Mouse (Mus musculus): ENCODE measurements around the gene Numa1.
"Not testable (repeated sequence)": the region's sequence is repeated elsewhere in the genome, so short reads cannot be mapped to it uniquely, and the experiment has no call there.

Numa1 gene

GRCm38 (mm10) chr7:101933751-101934240, at the start of gene Numa1, which contains the start of gene Lrrc51:
Gene Numa1, plus strand, starts transcription at chr7:101934111.
Gene Lrrc51, minus strand, starts transcription at chr7:101933895.
- DNase-seq (ENCODE audit: low spot score): peak; percentile 99

GRCm38 (mm10) chr7:101884160-101884559, 49.8 kb upstream of the Numa1 start:
- no peak for DNase-seq (ENCODE audit: low spot score)

- no peak for DNase-seq (ENCODE audit: low spot score)
Observed at GRCm38 (mm10) chr7:101886274-101886673, 47.6 kb upstream of the Numa1 start.

- DNase-seq (ENCODE audit: low spot score): no peak
Observed at GRCm38 (mm10) chr7:101888460-101888859, 45.5 kb upstream of the Numa1 start.

GRCm38 (mm10) chr7:101895695-101896094, 38.2 kb upstream of the Numa1 start:
- no peak for DNase-seq (ENCODE audit: low spot score)

GRCm38 (mm10) chr7:101896104-101897066, 37.5 kb upstream of the Numa1 start:
- peak; percentile 99 for DNase-seq (ENCODE audit: low spot score)

GRCm38 (mm10) chr7:101900331-101901097, 33.4 kb upstream of the Numa1 start:
- no peak for DNase-seq (ENCODE audit: low spot score)

GRCm38 (mm10) chr7:101901969-101902368, 31.9 kb upstream of the Numa1 start:
- DNase-seq (ENCODE audit: low spot score): no peak

GRCm38 (mm10) chr7:101902846-101903245, 31.1 kb upstream of the Numa1 start:
- no peak for DNase-seq (ENCODE audit: low spot score)

GRCm38 (mm10) chr7:101905561-101906286, 28.2 kb upstream of the Numa1 start, which contains the start of gene Lamtor1:
Gene Lamtor1, plus strand, starts transcription at chr7:101905904.
- peak; percentile 100 for DNase-seq (ENCODE audit: low spot score)

GRCm38 (mm10) chr7:101906287-101906681, 27.6 kb upstream of the Numa1 start, which contains the start of gene Tomt:
Gene Tomt, minus strand, starts transcription at chr7:101906359.
- DNase-seq (ENCODE audit: low spot score): no peak

GRCm38 (mm10) chr7:101906696-101907095, 27.2 kb upstream of the Numa1 start:
- DNase-seq (ENCODE audit: low spot score): no peak

- DNase-seq (ENCODE audit: low spot score): peak; percentile 34
Observed at GRCm38 (mm10) chr7:101908367-101908766, 25.5 kb upstream of the Numa1 start.

GRCm38 (mm10) chr7:101910138-101910537, 23.8 kb upstream of the Numa1 start:
- no peak for DNase-seq (ENCODE audit: low spot score)

GRCm38 (mm10) chr7:101911982-101912381, 21.9 kb upstream of the Numa1 start:
- DNase-seq (ENCODE audit: low spot score): no peak

- DNase-seq (ENCODE audit: low spot score): peak; percentile 63
Observed at GRCm38 (mm10) chr7:101918071-101918470, 15.8 kb upstream of the Numa1 start.

GRCm38 (mm10) chr7:101925892-101926291, 8.0 kb upstream of the Numa1 start:
- DNase-seq (ENCODE audit: low spot score): not testable (repeated sequence)

- no peak for DNase-seq (ENCODE audit: low spot score)
Observed at GRCm38 (mm10) chr7:101928093-101928492, 5.8 kb upstream of the Numa1 start.

GRCm38 (mm10) chr7:101932551-101932950, 1.4 kb upstream of the Numa1 start:
- no peak for DNase-seq (ENCODE audit: low spot score)

GRCm38 (mm10) chr7:101933300-101933699, 611 bp upstream of the Numa1 start:
- DNase-seq (ENCODE audit: low spot score): peak; percentile 14

- no peak for DNase-seq (ENCODE audit: low spot score)
Observed at GRCm38 (mm10) chr7:101935957-101936356, 2.0 kb downstream of the Numa1 start.

GRCm38 (mm10) chr7:101936996-101937395, 3.1 kb downstream of the Numa1 start:
- DNase-seq (ENCODE audit: low spot score): no peak

All from lung, postnatal 25 days (tissue).